ENCODE assay signal across 8 mouse cellular contexts in the genomic region with DNA sequence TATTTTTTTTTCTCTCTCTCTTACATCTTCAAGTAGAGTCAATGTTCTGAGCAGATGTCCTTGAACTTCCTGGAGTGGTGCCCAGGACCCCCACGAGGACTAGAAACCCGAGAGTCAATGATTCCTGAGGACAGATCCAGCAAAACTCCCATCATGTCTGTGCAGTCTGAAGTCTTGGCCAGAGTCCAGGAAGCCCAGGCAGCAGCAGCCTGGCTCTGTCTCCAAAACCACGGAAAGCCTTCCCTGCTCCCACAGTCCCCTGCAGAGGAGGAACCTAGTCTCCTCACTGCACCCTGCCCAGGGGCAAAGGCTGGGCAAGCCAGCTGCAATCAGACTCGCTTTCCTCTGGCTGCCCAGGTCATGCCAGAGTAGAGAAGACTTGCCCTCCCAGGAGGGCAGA.
DNase-seq lines count a peak whose midpoint lies in the region; ATAC-seq and TF ChIP-seq lines count a peak whose summit lies in the region.

No protein-coding gene starts in this region.

- DNase-seq in heart, adult 8-10 months (ENCODE audit: low spot score) = no peak
- peak; percentile 14 for DNase-seq in MN1 (ENCODE audit: low spot score)
- DNase-seq in cerebellum, postnatal 10 days = peak; percentile 90 to 95
- DNase-seq in urinary bladder, postnatal 14 days (ENCODE audit: low spot score) = no peak

- H3K27me3 ChIP-seq in heart, embryonic 12.5 days (replicated peaks) = peaks cover 16% of the 10 kb centered on the region; the same call in 1 of the 2 replicates
- 0 out of 2 replicates have a peak, but pooled peaks cover 3% of the 10 kb centered on the region for H3K27me3 ChIP-seq in intestine, embryonic 15.5 days (replicated peaks)
- no peaks in the 10 kb centered on the region for H3K27me3 ChIP-seq in myocyte (ENCODE audit: control insufficient read depth, insufficient read depth, insufficient read length)

- peak; percentile 30; the same call in 1 of the 2 replicates for ATAC-seq in heart, embryonic 12.5 days (ENCODE audit: insufficient number of reproducible peaks, low FRiP score)
- ATAC-seq in intestine, embryonic 15.5 days = peak; percentile 31; the same call in 1 of the 2 replicates
- no peak for ATAC-seq in megakaryocyte-erythroid progenitor cell, adult 5-6 weeks (replicated peaks; ENCODE audit: low FRiP score, low TSS enrichment, poor library complexity, severe bottlenecking)

- H3K36me3 ChIP-seq in heart, embryonic 12.5 days = no peaks in the 10 kb centered on the region
- no peaks in the 10 kb centered on the region for H3K36me3 ChIP-seq in intestine, embryonic 15.5 days
- no peaks in the 10 kb centered on the region for H3K36me3 ChIP-seq in myocyte (ENCODE audit: control insufficient read depth, insufficient read depth)

- no peaks in the 10 kb centered on the region for H3K9me3 ChIP-seq in heart, embryonic 12.5 days (replicated peaks)
- no peaks in the 10 kb centered on the region for H3K9me3 ChIP-seq in intestine, embryonic 15.5 days

- H3K4me1 ChIP-seq in heart, embryonic 12.5 days (replicated peaks) = peaks cover 41% of the 10 kb centered on the region
- peaks cover 13% of the 10 kb centered on the region for H3K4me1 ChIP-seq in intestine, embryonic 15.5 days (replicated peaks)

- H3K4me3 ChIP-seq in heart, embryonic 12.5 days = no peak overlapping the region
- no peak overlapping the region for H3K4me3 ChIP-seq in intestine, embryonic 15.5 days (replicated peaks)
- H3K4me3 ChIP-seq in myocyte = no peak overlapping the region

- H3ac ChIP-seq in myocyte (ENCODE audit: control insufficient read depth, insufficient read length) = no peak overlapping the region

- no peak overlapping the region for H3K4me2 ChIP-seq in heart, embryonic 12.5 days
- no peak overlapping the region for H3K4me2 ChIP-seq in intestine, embryonic 15.5 days (replicated peaks)
- H3K4me2 ChIP-seq in myocyte (ENCODE audit: low read depth) = peak overlapping the region; percentile 7

- no peak overlapping the region for H3K27ac ChIP-seq in heart, embryonic 12.5 days (ENCODE audit: poor library complexity, severe bottlenecking)
- no peak overlapping the region for H3K27ac ChIP-seq in intestine, embryonic 15.5 days

- 16% methylated on average over 4 of the region's 4 CpGs for WGBS in heart, embryonic 12.5 days
- WGBS in intestine, embryonic 15.5 days = 27% methylated on average over 4 of the region's 4 CpGs

- no peak for TF ChIP-seq POLR2A in myocyte (IDR thresholded peaks at IDR 0.05; ENCODE audit: insufficient read length, low read depth)

- H3K79me2 ChIP-seq in myocyte (ENCODE audit: control insufficient read depth, insufficient read depth) = no peaks in the 10 kb centered on the region

- 0 out of 2 replicates have a peak overlapping the region, but pooled peaks have one; percentile 26 for H3K9ac ChIP-seq in heart, embryonic 12.5 days
- no peak overlapping the region for H3K9ac ChIP-seq in intestine, embryonic 15.5 days

TF ChIP-seq in myocyte, 11 proteins besides CTCF, POLR2A, EP300 and RAD21:
- TF ChIP-seq MYOG (IDR thresholded peaks at IDR 0.05; ENCODE audit: control insufficient read depth in 1 of 3, insufficient read depth in 1 of 3, insufficient read length in 2 of 3, low read depth in 2 of 3) = peak in 2 of 3 experiments; percentile 18 to 53
- no peak for TF ChIP-seq E2F4 (IDR thresholded peaks at IDR 0.05; ENCODE audit: insufficient read depth)
- peak in 1 of 3 experiments; percentile 38 for TF ChIP-seq MYOD1 (IDR thresholded peaks at IDR 0.05; ENCODE audit: control insufficient read depth in 1 of 3, insufficient read length in 2 of 3, low read depth in 2 of 3)
- no peak for TF ChIP-seq TCF3 (IDR thresholded peaks at IDR 0.05; ENCODE audit: insufficient read length, low read depth)
TF ChIP-seq in myocyte: peak in this region for 2.

Comparison
In these comparisons a context has a peak if more than half of its experiments do, and no peak if none do; other contexts are left out.
1. DNase-seq: peak in MN1 (single experiment) and cerebellum, postnatal 10 days (2 of 2); none in heart, adult 8-10 months (single experiment) and urinary bladder, postnatal 14 days (single experiment).